Mouse (Mus musculus): ENCODE data around the gene Zik1. TPM values are rescaled to one million over a fixed set of nuclear protein-coding genes. Genes with fewer than 3 reads are reported as not detected.
A peak's percentile ranks its signal among the peaks of the same experiment; 100 is the strongest.

Zik1 gene
- 4.6 and 5.8 TPM in 2 replicates for polyA plus RNA-seq (2015; fragmentation: Nextera tagmentation; extraction: Ambion mirVana)

DNA sequence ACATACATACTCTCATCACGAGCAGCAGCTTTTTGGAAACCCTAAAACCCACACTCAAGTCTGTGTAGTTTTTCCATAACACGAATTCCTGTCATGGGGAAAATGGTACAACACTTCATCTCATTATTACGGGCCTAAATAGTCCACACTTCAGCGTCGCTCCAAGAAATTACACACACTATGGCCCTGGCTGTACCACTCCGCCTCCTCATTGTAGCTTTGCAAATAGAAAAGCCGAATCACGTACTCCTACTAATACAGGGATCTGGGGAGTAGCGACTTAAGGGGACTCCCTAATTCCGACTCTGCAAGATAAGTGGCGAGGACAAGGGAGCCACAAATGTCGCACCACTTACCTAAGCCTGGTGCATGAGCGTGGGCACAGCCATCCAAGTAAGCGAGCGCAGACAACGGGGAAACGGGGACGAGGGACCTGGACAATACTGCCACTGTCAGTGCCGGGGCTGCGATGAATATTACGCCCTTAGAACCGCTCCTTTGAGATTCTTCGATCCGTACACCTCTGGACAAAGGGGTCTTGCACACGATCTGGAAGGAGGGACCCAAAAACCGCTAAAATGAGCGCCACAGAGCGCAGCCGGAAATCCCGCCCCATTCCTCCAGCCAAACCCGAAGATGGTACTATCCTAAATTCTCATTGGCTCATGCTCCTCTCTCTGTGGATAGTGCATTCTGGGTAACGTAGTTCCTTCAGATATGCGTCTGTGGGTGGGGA is at the start of gene Zik1:
TSS of gene Zik1 (minus strand) at position 609 of the 736 bp plus-strand sequence.
- H3K4me2 ChIP-seq = peak within 1 kb of the TSS; percentile 63
- peaks cover 7% of the 10 kb centered on the region for H3K4me1 ChIP-seq (replicated peaks)
- H3K9ac ChIP-seq = peak within 1 kb of the TSS; percentile 63
- H3K9me3 ChIP-seq (replicated peaks) = no peaks in the 10 kb centered on the region
- peak; percentile 94 for ATAC-seq (replicated peaks; ENCODE audit: insufficient number of reproducible peaks, insufficient read depth, low FRiP score, low read depth)
- no peak within 1 kb of the TSS for H3K27ac ChIP-seq
- H3K4me3 ChIP-seq = peak within 1 kb of the TSS; percentile 72
- 2% methylated on average over 33 of the region's 33 CpGs for WGBS
- peaks cover 21% of the 10 kb centered on the region for H3K36me3 ChIP-seq
- no peaks in the 10 kb centered on the region for H3K27me3 ChIP-seq

DNA sequence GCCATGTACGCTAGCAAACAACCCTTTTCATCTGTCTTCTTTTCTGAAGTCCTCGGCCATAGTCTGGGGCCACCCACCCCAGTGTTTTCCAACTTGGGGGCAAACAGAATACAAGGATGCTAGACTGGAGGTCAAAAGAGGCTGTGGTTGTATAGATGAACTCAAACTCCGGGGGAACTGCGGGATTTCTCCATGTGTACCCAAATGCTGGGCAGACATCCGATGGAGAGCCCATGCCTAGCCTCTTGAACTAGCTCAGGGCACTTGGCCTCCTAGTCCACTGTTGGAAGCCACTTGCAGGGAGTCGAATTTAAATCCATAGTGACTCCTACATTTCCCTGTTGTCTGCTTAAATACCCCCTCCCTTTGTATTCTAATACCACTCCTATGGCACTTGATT is 384 bp upstream of the Zik1 start:
- Histone ChIP-seq H3K4me3 (peak overlapping the region; percentile 72), H3K4me1 (replicated peaks) (peaks cover 7% of the 10 kb centered on the region), H3K9ac (no peak overlapping the region), H3K27me3 (no peaks in the 10 kb centered on the region), H3K9me3 (replicated peaks) (no peaks in the 10 kb centered on the region), H3K36me3 (peaks cover 15% of the 10 kb centered on the region), H3K27ac (no peak overlapping the region), H3K4me2 (peak overlapping the region; percentile 63)
- 0 out of 2 replicates have a peak, but pooled peaks have one; percentile 6 for ATAC-seq (replicated peaks; ENCODE audit: insufficient number of reproducible peaks, insufficient read depth, low FRiP score, low read depth)
- 37% methylated on average over 6 of the region's 6 CpGs for WGBS

DNA sequence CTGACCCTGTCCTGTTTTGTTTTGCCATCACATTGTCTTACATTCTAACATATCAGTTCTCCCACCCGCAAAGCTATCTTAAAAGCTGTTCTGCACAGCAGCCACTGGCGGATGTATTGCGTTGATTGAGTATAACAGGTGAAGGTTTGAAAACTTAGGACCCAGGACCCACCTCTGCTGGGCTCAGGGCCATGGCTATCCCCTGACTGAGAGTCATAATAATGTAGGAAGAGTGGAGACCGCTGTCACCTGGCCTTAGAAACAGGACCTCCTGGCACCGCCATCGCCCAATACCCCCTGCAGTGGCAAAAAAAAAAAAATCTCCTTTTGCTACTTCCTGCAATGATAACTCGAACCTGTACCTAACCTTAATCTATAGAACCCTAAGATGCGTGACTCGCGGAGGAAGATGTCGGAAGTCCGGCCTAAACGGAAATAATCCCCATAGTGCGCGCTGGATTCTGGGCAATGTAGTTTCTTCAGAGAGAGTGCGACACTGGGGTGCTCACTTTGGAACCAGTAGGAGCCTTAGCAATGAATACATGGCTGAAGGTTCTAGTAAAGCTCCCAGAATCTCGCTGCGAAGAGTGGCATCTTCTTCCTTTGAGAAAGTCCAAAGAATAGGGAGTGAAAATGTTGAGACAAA is 14.5 kb downstream of the Zik1 start:
- H3K9me3 ChIP-seq (replicated peaks) = no peaks in the 10 kb centered on the region
- H3K4me1 ChIP-seq (replicated peaks) = no peaks in the 10 kb centered on the region
- H3K36me3 ChIP-seq = no peaks in the 10 kb centered on the region
- H3K27ac ChIP-seq = no peak overlapping the region
- no peak overlapping the region for H3K4me2 ChIP-seq
- no peak overlapping the region for H3K4me3 ChIP-seq
- ATAC-seq (replicated peaks; ENCODE audit: insufficient number of reproducible peaks, insufficient read depth, low FRiP score, low read depth) = no peak
- no peak overlapping the region for H3K9ac ChIP-seq
- WGBS = 57% methylated on average over 18 of the region's 18 CpGs
- H3K27me3 ChIP-seq = no peaks in the 10 kb centered on the region

DNA sequence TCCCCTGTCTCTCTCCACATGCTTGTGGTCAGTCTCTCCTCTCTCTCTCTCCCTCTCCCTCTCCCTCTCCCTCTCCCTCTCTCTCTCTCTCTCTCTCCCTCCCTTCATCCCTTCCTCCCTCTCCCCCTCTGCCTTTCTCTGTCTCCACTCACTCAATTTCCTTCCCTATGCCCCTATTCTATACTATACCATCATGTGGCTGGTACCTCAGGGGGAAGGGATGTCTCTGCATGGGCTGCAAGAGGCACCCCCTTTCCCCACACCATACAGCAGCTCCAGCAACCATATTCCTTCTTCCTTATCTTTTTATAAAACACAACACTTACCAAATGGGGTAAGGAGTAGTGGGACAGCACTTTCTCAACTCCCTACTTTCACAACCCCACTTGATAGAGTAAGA is 15.4 kb downstream of the Zik1 start:
- H3K36me3 ChIP-seq = no peaks in the 10 kb centered on the region
- H3K27ac ChIP-seq = no peak overlapping the region
- H3K9ac ChIP-seq = no peak overlapping the region
- no peak overlapping the region for H3K4me2 ChIP-seq
- H3K9me3 ChIP-seq (replicated peaks) = no peaks in the 10 kb centered on the region
- no peaks in the 10 kb centered on the region for H3K27me3 ChIP-seq
- H3K4me3 ChIP-seq = no peak overlapping the region
- no peaks in the 10 kb centered on the region for H3K4me1 ChIP-seq (replicated peaks)
- ATAC-seq (replicated peaks; ENCODE audit: insufficient number of reproducible peaks, insufficient read depth, low FRiP score, low read depth) = no peak

DNA sequence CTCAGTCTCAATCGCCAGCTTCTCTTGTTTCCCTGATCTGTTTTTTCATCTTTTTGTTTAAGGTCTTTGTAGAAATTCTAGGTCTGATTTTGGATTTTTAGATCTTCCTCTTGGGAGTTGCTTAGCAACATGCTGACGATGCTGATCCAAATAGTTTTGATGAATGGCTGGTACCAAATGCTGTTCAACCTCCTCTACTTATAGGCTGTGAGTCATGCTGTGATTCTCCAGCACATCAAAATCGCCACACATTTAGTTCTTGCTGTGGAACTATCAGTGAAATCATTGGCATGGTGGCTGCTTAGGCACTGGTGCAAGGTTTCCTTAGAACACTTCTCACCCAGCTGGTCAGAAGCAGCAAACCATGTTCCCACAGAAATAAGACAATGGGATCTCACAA is 37.0 kb downstream of the Zik1 start:
- 0 out of 2 replicates have a peak, but pooled peaks cover 5% of the 10 kb centered on the region for H3K9me3 ChIP-seq (replicated peaks)
- WGBS = 59% methylated on average over 3 of the region's 3 CpGs
- H3K27ac ChIP-seq = no peak overlapping the region
- no peaks in the 10 kb centered on the region for H3K4me1 ChIP-seq (replicated peaks)
- H3K9ac ChIP-seq = no peak overlapping the region
- no peak overlapping the region for H3K4me2 ChIP-seq
- no peak overlapping the region for H3K4me3 ChIP-seq
- no peaks in the 10 kb centered on the region for H3K27me3 ChIP-seq
- H3K36me3 ChIP-seq = no peaks in the 10 kb centered on the region
- no peak for ATAC-seq (replicated peaks; ENCODE audit: insufficient number of reproducible peaks, insufficient read depth, low FRiP score, low read depth)

DNA sequence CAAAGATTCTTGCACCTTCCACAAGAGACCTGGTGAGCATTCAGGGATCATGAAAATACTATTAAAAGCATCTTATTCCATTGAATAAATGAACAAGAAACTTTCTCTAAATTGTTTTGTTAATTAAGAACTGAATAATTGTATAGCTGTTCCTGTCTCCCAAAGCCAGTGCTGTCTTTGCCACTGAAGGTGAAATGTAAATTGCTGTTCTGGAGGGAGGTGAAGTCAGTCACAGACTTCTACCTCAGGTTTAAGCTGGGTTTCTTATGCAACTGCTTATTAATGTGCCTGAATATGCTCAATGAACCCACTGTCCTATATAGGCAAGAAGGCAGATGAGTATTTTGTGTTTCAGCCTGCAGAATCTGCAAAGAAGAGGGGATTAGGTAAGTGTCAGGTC is 52.2 kb downstream of the Zik1 start, which contains the start of gene Vmn1r67:
TSS of gene Vmn1r67 (plus strand) at position 301 of the 400 bp plus-strand sequence.
- Histone ChIP-seq H3K4me1 (replicated peaks) (no peaks in the 10 kb centered on the region), H3K9ac (no peak within 1 kb of the TSS), H3K36me3 (no peaks in the 10 kb centered on the region), H3K27me3 (no peaks in the 10 kb centered on the region), H3K4me3 (no peak within 1 kb of the TSS), H3K27ac (no peak within 1 kb of the TSS), H3K4me2 (no peak within 1 kb of the TSS), H3K9me3 (replicated peaks) (peaks cover 4% of the 10 kb centered on the region; the same call in 1 of the 2 replicates)
- no peak for ATAC-seq (replicated peaks; ENCODE audit: insufficient number of reproducible peaks, insufficient read depth, low FRiP score, low read depth)

Other genes with a start within 250 kb of the Zik1 start
- not detected in 2 replicates for gene Vmn1r66, start 217.4 kb downstream of the Zik1 start, polyA plus RNA-seq (2015; fragmentation: Nextera tagmentation; extraction: Ambion mirVana)
- not detected in 2 replicates for gene Vmn1r67, start 52.1 kb downstream of the Zik1 start, polyA plus RNA-seq (2015; fragmentation: Nextera tagmentation; extraction: Ambion mirVana)
- not detected in 2 replicates for gene Vmn1r68, start 63.1 kb upstream of the Zik1 start, polyA plus RNA-seq (2015; fragmentation: Nextera tagmentation; extraction: Ambion mirVana)
- gene Vmn1r69, start 118.3 kb upstream of the Zik1 start, polyA plus RNA-seq (2015; fragmentation: Nextera tagmentation; extraction: Ambion mirVana) = not detected in 2 replicates
- gene Vmn1r70, start 136.1 kb upstream of the Zik1 start, polyA plus RNA-seq (2015; fragmentation: Nextera tagmentation; extraction: Ambion mirVana) = not detected in 2 replicates
- not detected in 2 replicates for gene Nlrp4b, start 192.4 kb upstream of the Zik1 start, polyA plus RNA-seq (2015; fragmentation: Nextera tagmentation; extraction: Ambion mirVana)

Data from heart, embryonic 15.5 days (tissue).